Mouse (Mus musculus): ENCODE results near the gene Usp34. TPM values are rescaled to one million over a fixed set of nuclear protein-coding genes. Genes with fewer than 3 reads are reported as not detected.
A peak's percentile ranks its signal among the peaks of the same experiment; 100 is the strongest.

Usp34 gene
- 107 and 110 TPM in 2 replicates for polyA plus RNA-seq (2011; ENCODE audit: insufficient read depth, insufficient read length, low read depth, missing spikeins)

DNA sequence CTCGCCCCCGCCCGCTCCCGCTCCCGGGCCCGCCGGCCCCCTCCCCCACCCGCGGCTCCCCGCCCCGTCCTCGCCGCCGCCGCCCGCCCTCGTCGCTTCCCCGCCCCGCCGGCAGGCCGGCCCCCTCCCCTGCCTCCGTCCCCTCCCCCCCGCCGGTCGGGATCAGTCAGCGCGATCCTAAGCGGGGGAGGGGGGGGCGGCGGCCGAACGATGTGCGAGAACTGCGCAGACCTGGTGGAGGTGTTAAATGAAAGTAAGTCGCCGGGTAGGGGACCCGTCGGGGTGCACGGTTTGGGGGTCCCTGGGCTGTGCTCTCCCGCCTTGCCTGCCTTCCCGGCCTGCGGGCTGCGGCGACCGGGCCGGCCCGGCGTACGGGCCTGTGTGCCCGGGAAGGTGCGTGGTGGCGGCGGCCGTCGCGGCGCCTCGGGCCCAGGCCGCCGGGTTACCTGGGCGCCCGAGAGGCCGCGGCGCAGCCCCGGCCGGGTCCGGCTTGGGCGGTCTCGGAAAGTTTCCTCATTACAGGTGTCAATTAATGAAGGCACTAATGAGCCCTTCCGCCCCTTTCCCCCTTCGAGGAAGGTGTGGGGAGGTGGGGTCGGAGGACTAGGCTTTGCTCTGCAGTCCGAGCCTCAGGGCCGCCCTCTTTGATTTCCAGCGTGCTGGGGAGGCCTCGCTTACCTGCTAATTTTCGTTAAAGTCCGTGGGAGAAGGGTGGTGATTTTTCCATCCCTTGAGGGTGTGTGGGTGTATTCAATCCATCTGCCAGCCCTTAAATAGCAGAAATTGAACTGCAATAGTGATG is at the start of gene Usp34:
Gene Usp34, plus strand, starts transcription at position 132 of the 802 bp plus-strand sequence.
- Histone ChIP-seq H3K36me3 (ENCODE audit: control insufficient read depth, insufficient read depth, low read length, poor library complexity, severe bottlenecking) (peaks cover 2% of the 10 kb centered on the region; the same call in 1 of the 2 replicates), H3K4me1 (ENCODE audit: control insufficient read depth, insufficient read depth, low read length) (no peaks in the 10 kb centered on the region), H3K9me3 (replicated peaks; ENCODE audit: control insufficient read depth, insufficient read depth, low read length, poor library complexity, severe bottlenecking) (no peaks in the 10 kb centered on the region), H3K27me3 (ENCODE audit: control insufficient read depth, insufficient read depth, low read length, poor library complexity, severe bottlenecking) (no peaks in the 10 kb centered on the region), H3K9ac (ENCODE audit: low read depth, poor library complexity, severe bottlenecking) (peak within 1 kb of the TSS; percentile 95), H3K27ac (ENCODE audit: insufficient read depth, low read length) (peak within 1 kb of the TSS; percentile 73), H3K4me3 (ENCODE audit: low read depth, low read length) (peak within 1 kb of the TSS; percentile 94)
- TF ChIP-seq EP300 (IDR thresholded peaks at IDR 0.05; ENCODE audit: insufficient read depth, low read depth, low read length) = no peak
- no peak for TF ChIP-seq CTCF (IDR thresholded peaks at IDR 0.05; ENCODE audit: low read depth, low read length)
- no peak for TF ChIP-seq POLR2A (IDR thresholded peaks at IDR 0.05; ENCODE audit: insufficient read depth, low read length)

- peak overlapping the region; percentile 54; the same call in 1 of the 2 replicates for H3K9ac ChIP-seq (ENCODE audit: low read depth, poor library complexity, severe bottlenecking)
- H3K9me3 ChIP-seq (replicated peaks; ENCODE audit: control insufficient read depth, insufficient read depth, low read length, poor library complexity, severe bottlenecking) = no peaks in the 10 kb centered on the region
- H3K27me3 ChIP-seq (ENCODE audit: control insufficient read depth, insufficient read depth, low read length, poor library complexity, severe bottlenecking) = no peaks in the 10 kb centered on the region
- H3K27ac ChIP-seq (ENCODE audit: insufficient read depth, low read length) = no peak overlapping the region
- TF ChIP-seq EP300 (IDR thresholded peaks at IDR 0.05; ENCODE audit: insufficient read depth, low read depth, low read length) (no peak), POLR2A (IDR thresholded peaks at IDR 0.05; ENCODE audit: insufficient read depth, low read length) (no peak), CTCF (IDR thresholded peaks at IDR 0.05; ENCODE audit: low read depth, low read length) (no peak)
- peaks cover 27% of the 10 kb centered on the region for H3K36me3 ChIP-seq (ENCODE audit: control insufficient read depth, insufficient read depth, low read length, poor library complexity, severe bottlenecking)
- H3K4me1 ChIP-seq (ENCODE audit: control insufficient read depth, insufficient read depth, low read length) = no peaks in the 10 kb centered on the region
- H3K4me3 ChIP-seq (ENCODE audit: low read depth, low read length) = peak overlapping the region; percentile 18; the same call in 1 of the 2 replicates
These were observed 47.6 kb upstream of the Usp34 start for GRCm38 (mm10) chr11:23259073-23259472.

- no peaks in the 10 kb centered on the region for H3K4me1 ChIP-seq (ENCODE audit: control insufficient read depth, insufficient read depth, low read length)
- TF ChIP-seq CTCF (IDR thresholded peaks at IDR 0.05; ENCODE audit: low read depth, low read length) = no peak
- no peak for TF ChIP-seq POLR2A (IDR thresholded peaks at IDR 0.05; ENCODE audit: insufficient read depth, low read length)
- TF ChIP-seq EP300 (IDR thresholded peaks at IDR 0.05; ENCODE audit: insufficient read depth, low read depth, low read length) = no peak
- H3K27me3 ChIP-seq (ENCODE audit: control insufficient read depth, insufficient read depth, low read length, poor library complexity, severe bottlenecking) = no peaks in the 10 kb centered on the region
- no peak overlapping the region for H3K27ac ChIP-seq (ENCODE audit: insufficient read depth, low read length)
- H3K36me3 ChIP-seq (ENCODE audit: control insufficient read depth, insufficient read depth, low read length, poor library complexity, severe bottlenecking) = peaks cover 31% of the 10 kb centered on the region
- no peak overlapping the region for H3K4me3 ChIP-seq (ENCODE audit: low read depth, low read length)
- 0 out of 2 replicates have a peak overlapping the region, but pooled peaks have one; percentile 54 for H3K9ac ChIP-seq (ENCODE audit: low read depth, poor library complexity, severe bottlenecking)
- no peaks in the 10 kb centered on the region for H3K9me3 ChIP-seq (replicated peaks; ENCODE audit: control insufficient read depth, insufficient read depth, low read length, poor library complexity, severe bottlenecking)
These were observed 47.2 kb upstream of the Usp34 start for GRCm38 (mm10) chr11:23259481-23259880.

GRCm38 (mm10) chr11:23260186-23260585 is 46.5 kb upstream of the Usp34 start:
- Histone ChIP-seq H3K9me3 (replicated peaks; ENCODE audit: control insufficient read depth, insufficient read depth, low read length, poor library complexity, severe bottlenecking) (no peaks in the 10 kb centered on the region), H3K27ac (ENCODE audit: insufficient read depth, low read length) (no peak overlapping the region), H3K4me1 (ENCODE audit: control insufficient read depth, insufficient read depth, low read length) (no peaks in the 10 kb centered on the region), H3K27me3 (ENCODE audit: control insufficient read depth, insufficient read depth, low read length, poor library complexity, severe bottlenecking) (no peaks in the 10 kb centered on the region), H3K9ac (ENCODE audit: low read depth, poor library complexity, severe bottlenecking) (peak overlapping the region; percentile 43; the same call in 1 of the 2 replicates), H3K36me3 (ENCODE audit: control insufficient read depth, insufficient read depth, low read length, poor library complexity, severe bottlenecking) (peaks cover 38% of the 10 kb centered on the region), H3K4me3 (ENCODE audit: low read depth, low read length) (no peak overlapping the region)
- TF ChIP-seq CTCF (IDR thresholded peaks at IDR 0.05; ENCODE audit: low read depth, low read length) (no peak), POLR2A (IDR thresholded peaks at IDR 0.05; ENCODE audit: insufficient read depth, low read length) (no peak), EP300 (IDR thresholded peaks at IDR 0.05; ENCODE audit: insufficient read depth, low read depth, low read length) (no peak)

GRCm38 (mm10) chr11:23261490-23261889 is 45.2 kb upstream of the Usp34 start:
- peaks cover 51% of the 10 kb centered on the region for H3K36me3 ChIP-seq (ENCODE audit: control insufficient read depth, insufficient read depth, low read length, poor library complexity, severe bottlenecking)

DNA sequence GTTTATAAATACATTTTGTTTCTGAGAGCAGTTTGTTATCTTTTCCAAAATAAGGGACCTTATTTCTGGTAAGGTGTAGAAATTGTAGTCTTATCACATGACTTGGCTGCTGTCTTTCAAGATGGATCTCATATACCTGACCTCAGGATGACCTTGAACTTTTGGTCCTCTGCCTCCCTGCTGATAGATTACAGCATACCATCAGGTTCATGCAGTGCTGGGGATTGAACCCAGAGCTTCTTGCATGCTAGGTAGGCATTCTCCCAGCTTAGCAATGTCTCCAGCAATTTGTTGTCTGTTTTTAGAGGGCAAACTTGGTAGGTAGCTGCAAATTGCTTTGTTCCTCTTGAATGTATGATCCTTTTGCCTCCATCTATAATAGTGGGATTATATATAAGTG is 41.7 kb upstream of the Usp34 start:
- no peak overlapping the region for H3K27ac ChIP-seq (ENCODE audit: insufficient read depth, low read length)
- H3K36me3 ChIP-seq (ENCODE audit: control insufficient read depth, insufficient read depth, low read length, poor library complexity, severe bottlenecking) = peaks cover 70% of the 10 kb centered on the region
- TF ChIP-seq POLR2A (IDR thresholded peaks at IDR 0.05; ENCODE audit: insufficient read depth, low read length) (no peak), EP300 (IDR thresholded peaks at IDR 0.05; ENCODE audit: insufficient read depth, low read depth, low read length) (no peak), CTCF (IDR thresholded peaks at IDR 0.05; ENCODE audit: low read depth, low read length) (no peak)
- no peaks in the 10 kb centered on the region for H3K4me1 ChIP-seq (ENCODE audit: control insufficient read depth, insufficient read depth, low read length)
- no peak overlapping the region for H3K4me3 ChIP-seq (ENCODE audit: low read depth, low read length)
- H3K9me3 ChIP-seq (replicated peaks; ENCODE audit: control insufficient read depth, insufficient read depth, low read length, poor library complexity, severe bottlenecking) = no peaks in the 10 kb centered on the region
- H3K27me3 ChIP-seq (ENCODE audit: control insufficient read depth, insufficient read depth, low read length, poor library complexity, severe bottlenecking) = no peaks in the 10 kb centered on the region
- H3K9ac ChIP-seq (ENCODE audit: low read depth, poor library complexity, severe bottlenecking) = no peak overlapping the region

More at GRCm38 (mm10) chr11:23261490-23261889, 45.2 kb upstream of the Usp34 start:
- no peak overlapping the region for H3K4me3 ChIP-seq (ENCODE audit: low read depth, low read length)
- no peaks in the 10 kb centered on the region for H3K9me3 ChIP-seq (replicated peaks; ENCODE audit: control insufficient read depth, insufficient read depth, low read length, poor library complexity, severe bottlenecking)
- peak overlapping the region; percentile 27; the same call in 1 of the 2 replicates for H3K9ac ChIP-seq (ENCODE audit: low read depth, poor library complexity, severe bottlenecking)
- H3K27me3 ChIP-seq (ENCODE audit: control insufficient read depth, insufficient read depth, low read length, poor library complexity, severe bottlenecking) = no peaks in the 10 kb centered on the region
- no peak overlapping the region for H3K27ac ChIP-seq (ENCODE audit: insufficient read depth, low read length)
- TF ChIP-seq POLR2A (IDR thresholded peaks at IDR 0.05; ENCODE audit: insufficient read depth, low read length) = no peak
- TF ChIP-seq CTCF (IDR thresholded peaks at IDR 0.05; ENCODE audit: low read depth, low read length) = no peak
- TF ChIP-seq EP300 (IDR thresholded peaks at IDR 0.05; ENCODE audit: insufficient read depth, low read depth, low read length) = no peak
- no peaks in the 10 kb centered on the region for H3K4me1 ChIP-seq (ENCODE audit: control insufficient read depth, insufficient read depth, low read length)

All from ES-Bruce4 (cell line).